Mouse (Mus musculus) stomach, postnatal 0 days (tissue): ENCODE data around the gene Snx29.
"Not testable (repeated sequence)": the region's sequence is repeated elsewhere in the genome, so short reads cannot be mapped to it uniquely, and the experiment has no call there.

ENCODE experiments used
- CTCF ChIP-seq: IDR thresholded peaks from 2 replicates; pipeline ENCODE4 v1.5.1; 2016; ENCODE audit warnings: antibody characterized with exemption, low read depth, mild to moderate bottlenecking, moderate library complexity
- EP300 ChIP-seq: optimal IDR thresholded peaks from 2 replicates; pipeline ENCODE3; 2016; ENCODE audit warnings: antibody characterized with exemption

DNA sequence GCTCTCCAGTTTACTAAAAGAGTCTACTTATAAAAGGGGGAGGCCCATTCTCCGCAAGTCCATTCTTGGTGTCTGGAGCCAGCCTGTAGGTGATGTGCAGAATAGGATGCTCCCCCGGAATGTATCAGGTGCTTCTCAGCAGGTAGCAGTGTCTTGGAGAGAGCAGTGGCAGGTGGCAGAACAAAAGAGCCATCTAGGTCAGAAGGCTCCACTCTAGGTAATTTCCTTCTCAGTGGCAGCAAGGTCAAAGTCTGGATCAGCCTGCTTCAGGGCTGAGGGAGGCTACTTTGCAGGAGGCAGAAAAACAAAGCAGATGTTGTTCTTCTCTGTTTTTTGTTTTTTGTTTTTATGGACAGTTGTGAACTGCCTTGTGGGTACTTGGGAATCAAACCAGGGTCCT lies 37.9 kb downstream of the Snx29 start:
- not testable (repeated sequence) for TF ChIP-seq CTCF, EP300
